Mouse (Mus musculus) macrophage (primary cell): ENCODE results near the gene Dhx15. TPM values are rescaled to one million over a fixed set of nuclear protein-coding genes. Genes with fewer than 3 reads are reported as not detected.

Experiments used
- H3K27ac ChIP-seq: fragments of 350-480 bp; formaldehyde crosslinking; 2 replicates; pipeline ENCODE4 v1.9.0; 2021
- H3K36me3 ChIP-seq: fragments of 350-480 bp; formaldehyde crosslinking; 2 replicates; pipeline ENCODE4 v1.9.0; 2021; ENCODE audit errors: inconsistent target
- H3K4me3 ChIP-seq: fragments of 350-480 bp; formaldehyde crosslinking; 2 replicates; pipeline ENCODE4 v1.9.0; 2021; ENCODE audit errors: inconsistent target
- H3K79me2 ChIP-seq: fragments of 350-480 bp; formaldehyde crosslinking; 2 replicates; pipeline ENCODE4 v1.9.0; 2021; ENCODE audit errors: inconsistent target
- WGBS: methylation state at CpG from one replicate; pipeline ENCODE4 v1.1.7; 2026; ENCODE audit warnings: inconsistent platforms; ENCODE audit not compliant: missing documents; 5-methylcytosine and 5-hydroxymethylcytosine counted together
- polyA plus RNA-seq: library from polyadenylated mRNA; stranded (reverse); fragments of 250-400 nt; gene quantifications from 3 replicates; pipeline ENCODE4 v1.2.4, GENCODE M21; 2018; ENCODE audit warnings: inconsistent platforms

Dhx15 gene
- polyA plus RNA-seq, 1 experiment from 2014 or later = 91.7 TPM

GRCm38 (mm10) chr5:52130496-52130895 is 59.8 kb downstream of the Dhx15 start:
- no peaks in the 10 kb centered on the region for H3K79me2 ChIP-seq
- H3K36me3 ChIP-seq = no peaks in the 10 kb centered on the region
- H3K4me3 ChIP-seq = no peak overlapping the region
- WGBS = no CpG with 5 or more reads among the region's 1 CpGs
- no peak overlapping the region for H3K27ac ChIP-seq

DNA sequence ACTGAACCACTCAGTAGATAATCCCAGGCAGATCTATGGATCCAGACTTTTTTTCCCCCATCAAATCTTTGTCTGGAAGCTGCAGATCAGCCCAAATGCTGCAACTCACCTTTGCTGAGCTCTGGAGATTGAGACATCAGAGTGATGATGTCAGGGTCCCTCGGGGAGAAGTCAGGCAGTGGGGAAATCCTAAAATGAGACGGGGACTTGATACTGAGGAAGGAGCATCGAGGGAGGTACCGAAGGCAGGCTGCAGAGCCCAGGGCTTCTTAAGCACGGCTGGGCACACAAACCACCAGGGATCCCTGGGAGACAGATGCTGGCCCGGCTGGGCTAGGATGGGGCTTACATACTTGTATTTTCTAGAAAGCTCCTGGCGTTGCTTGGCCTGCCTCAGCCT is 64.1 kb downstream of the Dhx15 start:
- Histone ChIP-seq H3K27ac (no peak overlapping the region), H3K4me3 (no peak overlapping the region), H3K36me3 (no peaks in the 10 kb centered on the region), H3K79me2 (no peaks in the 10 kb centered on the region)
- 75% methylated on average over 7 of the region's 7 CpGs for WGBS

DNA sequence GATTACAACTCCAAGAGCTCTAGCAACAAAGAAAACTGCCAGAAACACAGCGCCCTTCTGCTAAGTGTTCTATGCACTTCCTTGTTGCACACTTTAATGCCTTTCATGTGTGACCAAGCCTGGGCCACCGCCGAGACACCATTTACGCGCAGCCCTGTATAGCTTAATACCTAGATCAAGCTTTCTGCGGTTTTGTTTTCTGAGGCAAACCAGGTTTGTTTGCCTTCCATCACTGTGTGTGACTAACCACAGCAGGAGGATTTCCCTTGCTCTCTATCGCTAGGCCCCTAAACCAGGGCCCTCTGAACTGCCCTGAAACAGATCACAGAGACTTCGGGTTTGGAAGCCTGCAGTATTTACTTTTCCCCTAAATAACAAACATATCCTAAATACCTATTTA is 64.5 kb downstream of the Dhx15 start:
- Histone ChIP-seq H3K36me3 (no peaks in the 10 kb centered on the region), H3K27ac (no peak overlapping the region), H3K4me3 (no peak overlapping the region), H3K79me2 (no peaks in the 10 kb centered on the region)
- WGBS = 83% methylated on average over 8 of the region's 8 CpGs

DNA sequence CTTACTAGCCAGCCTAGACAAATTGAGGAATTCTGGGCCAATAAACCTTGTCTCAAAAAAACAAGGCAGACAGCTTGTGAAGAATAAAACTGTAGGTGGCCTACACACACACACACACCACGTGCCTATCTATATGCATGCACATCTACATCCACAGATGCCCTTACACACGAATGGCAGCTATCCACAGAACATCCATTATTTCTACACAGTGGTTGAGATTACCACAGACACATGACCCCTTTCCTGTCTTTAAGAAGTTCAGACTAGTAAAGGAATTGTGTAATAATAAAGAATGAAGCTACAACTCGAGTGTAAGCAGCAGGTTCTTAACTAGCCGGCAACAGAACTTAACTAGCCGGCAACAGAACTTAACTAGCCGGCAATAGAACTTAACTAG is 68.2 kb downstream of the Dhx15 start:
- WGBS = 50% methylated on average over 6 of the region's 6 CpGs
- Histone ChIP-seq H3K27ac (no peak overlapping the region), H3K36me3 (no peaks in the 10 kb centered on the region), H3K4me3 (no peak overlapping the region), H3K79me2 (no peaks in the 10 kb centered on the region)

- Histone ChIP-seq H3K79me2 (no peaks in the 10 kb centered on the region), H3K36me3 (no peaks in the 10 kb centered on the region), H3K27ac (no peak overlapping the region), H3K4me3 (no peak overlapping the region)
- 93% methylated on average over 2 of the region's 2 CpGs for WGBS
These were observed 70.5 kb downstream of the Dhx15 start for GRCm38 (mm10) chr5:52119822-52120221.

GRCm38 (mm10) chr5:52119192-52119591 is 71.1 kb downstream of the Dhx15 start:
- no peaks in the 10 kb centered on the region for H3K36me3 ChIP-seq
- WGBS = 33% methylated on average over 1 of the region's 2 CpGs
- no peak overlapping the region for H3K27ac ChIP-seq
- H3K79me2 ChIP-seq = no peaks in the 10 kb centered on the region
- no peak overlapping the region for H3K4me3 ChIP-seq

- H3K79me2 ChIP-seq = no peaks in the 10 kb centered on the region
- no peak overlapping the region for H3K4me3 ChIP-seq
- H3K36me3 ChIP-seq = no peaks in the 10 kb centered on the region
- no peak overlapping the region for H3K27ac ChIP-seq
- 98% methylated on average over 4 of the region's 4 CpGs for WGBS
These were observed 72.5 kb downstream of the Dhx15 start for GRCm38 (mm10) chr5:52117829-52118228.

DNA sequence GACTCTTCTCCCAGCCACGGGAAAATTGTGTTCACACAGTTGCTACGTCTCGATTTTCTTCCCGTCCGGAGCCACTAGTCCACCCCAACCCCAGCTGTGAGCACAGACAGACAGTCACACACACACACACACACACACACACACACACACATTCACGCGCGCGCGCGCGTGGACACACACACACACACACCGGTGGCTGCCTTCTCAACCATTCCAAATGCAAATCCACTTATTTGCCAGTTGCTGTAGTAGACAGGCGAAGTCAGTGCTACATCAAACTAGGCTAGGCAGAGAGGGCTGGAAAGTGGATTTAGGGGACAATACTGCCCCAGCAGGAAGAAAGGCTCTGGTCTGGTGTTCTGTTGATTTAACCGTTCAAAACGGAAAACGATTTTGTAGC is 73.9 kb downstream of the Dhx15 start:
- Histone ChIP-seq H3K36me3 (no peaks in the 10 kb centered on the region), H3K4me3 (no peak overlapping the region), H3K79me2 (no peaks in the 10 kb centered on the region), H3K27ac (no peak overlapping the region)
- 4% methylated on average over 16 of the region's 17 CpGs for WGBS

- no peaks in the 10 kb centered on the region for H3K79me2 ChIP-seq
- H3K27ac ChIP-seq = no peak overlapping the region
- H3K4me3 ChIP-seq = no peak overlapping the region
- under 1% methylated on average over 53 of the region's 53 CpGs for WGBS
- no peaks in the 10 kb centered on the region for H3K36me3 ChIP-seq
These were observed 74.4 kb downstream of the Dhx15 start for GRCm38 (mm10) chr5:52115821-52116317.

DNA sequence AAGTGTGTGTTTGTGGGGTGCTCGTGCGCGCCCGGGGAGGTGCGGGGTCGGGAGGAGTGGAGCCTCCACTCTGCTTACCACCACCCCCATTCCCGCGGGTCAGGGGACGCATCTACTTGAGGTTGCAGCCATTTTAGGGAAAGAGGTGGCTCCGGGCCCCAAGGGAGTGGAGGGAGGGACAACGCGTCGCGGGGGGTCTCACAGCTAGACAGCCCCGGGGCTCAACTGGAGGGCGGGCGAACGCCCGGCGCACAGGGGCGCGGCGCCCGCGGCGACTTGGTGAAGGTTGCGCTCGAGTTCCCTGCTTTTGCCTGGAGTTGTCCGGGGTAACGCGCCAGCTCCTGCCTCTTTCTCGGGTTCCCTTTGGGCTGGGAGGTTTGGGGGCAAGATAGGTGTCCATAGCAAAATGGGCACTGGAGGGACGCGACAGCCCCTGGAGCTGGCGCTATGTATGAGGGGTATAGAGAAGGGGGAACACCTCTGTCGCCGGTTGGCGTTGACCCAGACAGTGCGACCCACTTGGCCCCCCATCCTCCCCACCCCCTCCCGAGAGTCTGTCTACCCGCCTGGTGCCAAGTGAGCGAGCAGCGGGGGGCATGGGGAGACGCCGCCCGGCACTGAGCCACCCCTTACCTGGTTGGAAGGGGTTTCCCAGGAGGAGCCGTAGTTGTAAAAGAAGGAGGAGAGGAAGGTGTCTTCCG is 75.4 kb downstream of the Dhx15 start:
- Histone ChIP-seq H3K36me3 (no peaks in the 10 kb centered on the region), H3K27ac (no peak overlapping the region), H3K79me2 (no peaks in the 10 kb centered on the region), H3K4me3 (peak overlapping the region; percentile 14; the same call in 1 of the 2 replicates)
- under 1% methylated on average over 46 of the region's 48 CpGs for WGBS

- no peak overlapping the region; the same call in 1 of the 2 replicates for H3K4me3 ChIP-seq
- no peak overlapping the region for H3K27ac ChIP-seq
- no peaks in the 10 kb centered on the region for H3K36me3 ChIP-seq
- WGBS = 1% methylated on average over 53 of the region's 54 CpGs
- no peaks in the 10 kb centered on the region for H3K79me2 ChIP-seq
These were observed 76.2 kb downstream of the Dhx15 start for GRCm38 (mm10) chr5:52113851-52114731.

DNA sequence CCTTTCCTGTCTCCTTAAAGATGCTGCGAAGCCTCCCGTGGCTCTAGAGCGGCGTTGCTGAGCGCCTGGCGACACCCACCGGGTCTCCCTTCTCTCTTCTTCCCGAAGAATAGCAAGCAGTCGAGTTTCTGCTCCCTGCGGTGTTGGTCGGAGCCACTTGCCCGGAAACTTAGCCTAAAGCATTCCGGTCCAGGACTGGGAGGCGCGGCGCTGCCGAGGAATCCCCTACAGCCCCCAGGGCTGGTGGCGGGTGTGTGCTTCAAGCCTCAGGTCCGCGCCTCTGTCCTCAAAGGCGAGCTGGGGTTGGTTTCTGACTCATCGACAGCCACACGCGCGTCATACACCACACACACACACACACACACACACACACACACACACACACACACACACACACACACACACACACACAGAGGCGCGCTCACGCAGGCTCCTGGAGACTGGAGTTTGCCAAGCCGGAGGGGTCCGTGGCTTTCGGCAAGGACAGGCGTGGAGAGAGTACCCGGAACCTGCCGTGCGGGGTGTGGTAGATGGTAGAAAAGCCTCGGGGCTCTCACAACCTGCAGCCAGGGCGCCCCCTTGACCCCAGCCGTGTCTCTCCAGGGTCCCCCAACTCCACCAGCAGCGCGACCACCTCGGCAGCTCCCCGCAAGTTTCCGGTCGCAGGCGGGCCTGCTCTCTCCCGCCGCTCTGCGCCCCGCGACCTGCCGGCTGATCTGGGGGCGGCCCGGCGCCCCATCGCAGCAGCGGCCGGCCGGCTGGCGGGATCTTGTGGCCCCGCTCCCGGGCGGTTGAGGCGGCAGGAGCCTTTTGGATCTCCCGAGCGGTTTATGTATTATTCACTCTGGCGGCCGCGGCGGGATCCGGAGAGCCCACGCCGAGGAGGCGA is 77.1 kb downstream of the Dhx15 start:
- no peaks in the 10 kb centered on the region for H3K79me2 ChIP-seq
- no peak overlapping the region for H3K27ac ChIP-seq
- H3K36me3 ChIP-seq = no peaks in the 10 kb centered on the region
- peak overlapping the region; percentile 5; the same call in 1 of the 2 replicates for H3K4me3 ChIP-seq
- WGBS = under 1% methylated on average over 73 of the region's 73 CpGs

DNA sequence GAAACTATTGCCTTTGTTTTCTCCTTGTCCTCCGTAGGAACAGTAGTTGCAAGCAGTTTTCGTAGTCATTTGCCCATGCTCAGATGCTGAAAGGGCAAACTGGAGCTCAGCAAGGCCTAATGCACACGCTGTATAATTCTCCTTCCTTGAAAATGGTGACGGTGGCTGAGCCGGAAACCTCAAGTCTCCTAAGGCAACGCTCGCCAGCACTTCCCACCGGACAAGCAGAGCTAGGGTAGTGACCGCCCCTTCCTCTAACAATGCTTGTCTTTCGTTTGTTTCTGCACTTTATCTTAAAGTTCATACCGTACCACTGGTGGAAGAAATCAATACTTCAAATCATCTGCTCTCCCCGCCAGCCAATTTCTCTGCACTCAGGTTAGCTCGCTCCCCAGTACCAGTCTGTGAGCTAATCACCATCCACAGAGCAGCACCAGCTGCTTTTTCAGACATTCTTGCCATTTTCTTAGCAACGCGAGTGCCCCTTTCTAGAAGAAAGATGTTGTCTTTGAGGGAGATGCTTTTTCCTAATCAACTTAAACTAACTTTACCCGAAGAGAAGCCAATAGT is 78.0 kb downstream of the Dhx15 start:
- H3K27ac ChIP-seq = no peak overlapping the region
- 16% methylated on average over 16 of the region's 16 CpGs for WGBS
- peak overlapping the region; percentile 5; the same call in 1 of the 2 replicates for H3K4me3 ChIP-seq
- H3K79me2 ChIP-seq = no peaks in the 10 kb centered on the region
- no peaks in the 10 kb centered on the region for H3K36me3 ChIP-seq
